Mouse (Mus musculus): Measurements from ENCODE around the gene Bcar3. TPM values are rescaled to one million over a fixed set of nuclear protein-coding genes. Genes with fewer than 3 reads are reported as not detected.
A peak's percentile ranks its signal among the peaks of the same experiment; 100 is the strongest.

Bcar3 gene
- polyA plus RNA-seq, 1 experiment, result 19.4 TPM

GRCm38 (mm10) chr3:122535938-122536703, 242.2 kb downstream of the Bcar3 start:
- DNase-seq (ENCODE audit: extremely low spot score in 1 of 2, low spot score in 1 of 2), result no peak

GRCm38 (mm10) chr3:122538851-122539250, 244.9 kb downstream of the Bcar3 start:
- no peak for DNase-seq (ENCODE audit: extremely low spot score in 1 of 2, low spot score in 1 of 2)

GRCm38 (mm10) chr3:122539961-122540690, 246.2 kb downstream of the Bcar3 start:
- no peak for DNase-seq (ENCODE audit: extremely low spot score in 1 of 2, low spot score in 1 of 2)

GRCm38 (mm10) chr3:122540918-122541317, 247.0 kb downstream of the Bcar3 start:
- no peak for DNase-seq (ENCODE audit: extremely low spot score in 1 of 2, low spot score in 1 of 2)

GRCm38 (mm10) chr3:122545346-122545745, 251.4 kb downstream of the Bcar3 start:
- DNase-seq (ENCODE audit: extremely low spot score in 1 of 2, low spot score in 1 of 2), result no peak

- peak in 1 of 2 experiments; percentile 41 for DNase-seq (ENCODE audit: extremely low spot score in 1 of 2, low spot score in 1 of 2)
These were observed 253.5 kb downstream of the Bcar3 start for GRCm38 (mm10) chr3:122547469-122547868.

- no peak for DNase-seq (ENCODE audit: extremely low spot score in 1 of 2, low spot score in 1 of 2)
These were observed 257.2 kb downstream of the Bcar3 start for GRCm38 (mm10) chr3:122551174-122551573.

- no peak for DNase-seq (ENCODE audit: extremely low spot score in 1 of 2, low spot score in 1 of 2)
These were observed 263.8 kb downstream of the Bcar3 start for GRCm38 (mm10) chr3:122557766-122558165.

- DNase-seq (ENCODE audit: extremely low spot score in 1 of 2, low spot score in 1 of 2), result no peak
These were observed 271.3 kb downstream of the Bcar3 start for GRCm38 (mm10) chr3:122565285-122565684.

- no peak for DNase-seq (ENCODE audit: extremely low spot score in 1 of 2, low spot score in 1 of 2)
These were observed 272.2 kb downstream of the Bcar3 start for GRCm38 (mm10) chr3:122566112-122566511.

GRCm38 (mm10) chr3:122566549-122566948, 272.6 kb downstream of the Bcar3 start:
- DNase-seq (ENCODE audit: extremely low spot score in 1 of 2, low spot score in 1 of 2), result no peak

- peak; percentile 43 to 76 for DNase-seq (ENCODE audit: extremely low spot score in 1 of 2, low spot score in 1 of 2)
These were observed 279.7 kb downstream of the Bcar3 start for GRCm38 (mm10) chr3:122573426-122574286.

- DNase-seq (ENCODE audit: extremely low spot score in 1 of 2, low spot score in 1 of 2), result peak in 1 of 2 experiments; percentile 17
These were observed 281.0 kb downstream of the Bcar3 start for GRCm38 (mm10) chr3:122574921-122575320.

- no peak for DNase-seq (ENCODE audit: extremely low spot score in 1 of 2, low spot score in 1 of 2)
These were observed 283.4 kb downstream of the Bcar3 start for GRCm38 (mm10) chr3:122577360-122577759.

Other genes with a start within 250 kb of the Bcar3 start
- gene Abca4, start 249.7 kb upstream of the Bcar3 start, polyA plus RNA-seq (2012; rRNA removed), result 4.0 and 5.0 TPM in 2 replicates
- gene Gclm, start 48.6 kb upstream of the Bcar3 start, polyA plus RNA-seq (2012; rRNA removed), result 38.2 and 43.4 TPM in 2 replicates
- gene Dnttip2, start 19.7 kb upstream of the Bcar3 start, polyA plus RNA-seq (2012; rRNA removed), result 17.8 and 21.0 TPM in 2 replicates